Mouse (Mus musculus) thymus, postnatal 25 days (tissue): ENCODE measurements at regions not wholly inside any gene's neighbourhood (a gene's known extent, or its start where the extent isn't known, plus 50 kb on each side); places are given as distances from the start of the nearest gene placed in this dataset.

ENCODE experiments used
- DNase-seq: peaks from one replicate; pipeline ENCODE4 v3.0.0; 2022

DNA sequence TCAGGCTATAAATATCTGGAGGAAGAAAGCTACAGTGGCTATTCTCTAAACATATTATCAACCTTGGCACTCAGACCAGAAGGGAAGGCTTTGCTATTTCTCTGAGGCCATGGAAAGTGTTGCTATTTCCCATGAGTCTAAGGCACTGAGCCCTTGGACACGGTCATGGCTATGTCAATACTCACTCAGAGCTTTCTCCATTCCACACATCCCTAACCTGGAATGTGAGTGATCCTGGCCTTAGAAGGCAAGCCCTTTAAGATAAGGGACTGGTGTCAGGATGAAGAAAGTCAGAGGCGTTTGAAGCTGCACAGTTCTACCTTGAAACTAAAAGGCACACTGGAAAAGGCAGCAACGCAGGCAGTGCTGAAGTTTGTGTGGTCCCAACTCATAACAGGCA lies 478.3 kb downstream of the Rps29 start:
- no peak for DNase-seq

GRCm38 (mm10) chr12:68676096-68676775 lies 482.8 kb downstream of the Rps29 start:
- DNase-seq: no peak

DNA sequence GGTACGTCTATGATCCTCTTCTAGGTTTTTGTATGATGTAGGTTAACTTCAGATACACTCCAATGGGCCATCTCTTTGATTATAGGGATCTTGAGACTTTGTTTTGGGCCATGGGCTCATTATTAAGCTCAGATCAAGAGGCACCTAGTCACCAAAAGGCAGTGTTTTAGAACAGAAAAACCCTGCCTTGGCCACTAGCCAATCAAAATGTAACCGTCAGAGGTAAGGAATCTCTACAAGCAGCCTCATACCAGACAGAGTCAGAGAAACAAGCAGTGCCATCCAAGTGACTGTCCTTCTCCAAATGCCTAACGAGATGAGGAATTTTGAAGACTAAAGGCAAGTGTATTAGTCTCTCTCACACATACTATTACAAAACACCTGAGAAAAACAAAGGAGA lies 487.0 kb downstream of the Rps29 start:
- DNase-seq: no peak

GRCm38 (mm10) chr12:68645901-68646585 lies 512.9 kb downstream of the Rps29 start:
- DNase-seq: no peak

- DNase-seq: no peak
Measured at GRCm38 (mm10) chr12:68643671-68644070, 515.3 kb downstream of the Rps29 start.

- no peak for DNase-seq
Measured at GRCm38 (mm10) chr12:68632441-68632840, 526.5 kb downstream of the Rps29 start.

GRCm38 (mm10) chr12:68618337-68618736 lies 540.6 kb downstream of the Rps29 start:
- DNase-seq: no peak

DNA sequence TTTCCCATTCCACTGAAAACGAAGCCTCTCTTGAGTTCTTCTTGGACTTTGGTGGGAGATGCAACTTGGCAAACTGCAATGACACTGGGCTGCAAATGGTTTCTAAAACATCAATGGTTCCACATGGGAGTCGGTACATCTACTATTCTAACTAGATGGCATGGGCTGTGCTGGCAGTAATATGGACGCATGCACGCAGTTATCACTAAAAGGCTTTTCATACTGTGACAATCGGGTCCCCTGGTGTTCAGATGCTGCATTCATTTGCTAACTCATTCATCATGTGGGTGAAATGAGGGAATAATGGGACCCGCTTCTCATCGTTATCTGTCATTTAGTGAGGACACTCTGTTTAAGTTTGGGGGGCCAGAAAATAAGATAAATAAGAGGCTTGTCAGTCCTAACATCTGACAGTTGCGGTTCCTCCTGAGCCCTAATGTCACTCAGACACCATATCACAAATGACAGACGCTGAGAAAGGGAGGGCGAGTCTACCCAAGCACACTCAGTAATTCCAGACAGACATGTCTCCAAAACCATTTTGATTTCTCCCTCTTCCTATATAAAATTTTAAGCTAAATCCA lies 553.5 kb downstream of the Rps29 start:
- no peak for DNase-seq

DNA sequence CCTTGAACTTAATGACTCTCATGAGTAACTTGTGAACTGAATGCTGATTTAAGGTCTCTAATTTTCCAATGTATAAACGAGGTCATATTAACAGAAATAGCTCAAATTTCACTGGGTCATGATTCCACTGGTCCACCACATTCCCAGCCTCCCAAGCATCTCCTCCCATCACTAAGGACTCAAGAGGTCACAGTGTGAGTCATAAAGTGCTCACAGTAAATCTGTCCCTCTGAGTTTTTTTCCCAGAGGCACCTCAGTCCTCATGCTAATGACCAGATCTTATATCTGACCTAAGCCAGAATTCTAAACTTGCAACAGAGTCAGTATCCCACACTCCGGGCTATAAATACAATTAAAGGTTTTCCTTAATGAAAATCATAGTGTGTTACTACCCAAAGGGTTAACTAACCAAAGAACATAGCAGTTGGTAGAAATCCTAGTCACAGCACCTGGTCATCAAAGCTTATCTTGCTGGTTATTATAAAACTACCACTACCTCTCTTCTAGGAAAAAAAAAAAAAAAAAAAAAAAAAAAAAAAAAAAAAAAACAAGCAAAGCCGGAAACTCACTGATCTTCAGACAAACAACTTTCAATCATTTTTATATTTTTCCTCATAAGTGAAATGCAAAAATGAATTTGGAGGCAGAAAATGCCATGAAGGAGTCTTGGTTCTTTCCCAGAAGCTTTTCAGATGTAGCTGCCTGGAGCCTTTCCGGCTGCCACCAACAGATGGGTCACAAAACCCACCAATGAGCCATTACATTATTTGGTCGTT lies 554.3 kb downstream of the Rps29 start:
- DNase-seq: no peak

GRCm38 (mm10) chr12:68602682-68603081 lies 556.3 kb downstream of the Rps29 start:
- no peak for DNase-seq

DNA sequence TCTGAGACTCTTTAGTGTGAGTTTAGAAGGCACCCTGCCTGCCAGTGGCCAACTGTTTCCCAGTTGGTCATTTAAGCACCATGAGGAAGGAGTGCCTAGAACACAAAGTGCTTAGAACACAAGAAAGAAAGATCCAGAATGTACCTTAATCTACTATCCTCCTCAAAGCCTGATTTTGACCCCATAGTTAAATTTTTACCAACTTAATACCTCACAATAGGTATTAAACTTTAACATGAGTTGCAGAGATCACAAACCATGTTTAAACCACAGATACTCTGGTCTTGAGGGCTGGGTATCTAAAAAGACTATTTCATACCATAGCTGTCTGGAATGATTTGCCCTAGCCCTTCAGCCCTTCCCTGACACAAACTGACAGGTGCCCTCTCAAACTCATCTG lies 557.6 kb downstream of the Rps29 start:
- no peak for DNase-seq

DNA sequence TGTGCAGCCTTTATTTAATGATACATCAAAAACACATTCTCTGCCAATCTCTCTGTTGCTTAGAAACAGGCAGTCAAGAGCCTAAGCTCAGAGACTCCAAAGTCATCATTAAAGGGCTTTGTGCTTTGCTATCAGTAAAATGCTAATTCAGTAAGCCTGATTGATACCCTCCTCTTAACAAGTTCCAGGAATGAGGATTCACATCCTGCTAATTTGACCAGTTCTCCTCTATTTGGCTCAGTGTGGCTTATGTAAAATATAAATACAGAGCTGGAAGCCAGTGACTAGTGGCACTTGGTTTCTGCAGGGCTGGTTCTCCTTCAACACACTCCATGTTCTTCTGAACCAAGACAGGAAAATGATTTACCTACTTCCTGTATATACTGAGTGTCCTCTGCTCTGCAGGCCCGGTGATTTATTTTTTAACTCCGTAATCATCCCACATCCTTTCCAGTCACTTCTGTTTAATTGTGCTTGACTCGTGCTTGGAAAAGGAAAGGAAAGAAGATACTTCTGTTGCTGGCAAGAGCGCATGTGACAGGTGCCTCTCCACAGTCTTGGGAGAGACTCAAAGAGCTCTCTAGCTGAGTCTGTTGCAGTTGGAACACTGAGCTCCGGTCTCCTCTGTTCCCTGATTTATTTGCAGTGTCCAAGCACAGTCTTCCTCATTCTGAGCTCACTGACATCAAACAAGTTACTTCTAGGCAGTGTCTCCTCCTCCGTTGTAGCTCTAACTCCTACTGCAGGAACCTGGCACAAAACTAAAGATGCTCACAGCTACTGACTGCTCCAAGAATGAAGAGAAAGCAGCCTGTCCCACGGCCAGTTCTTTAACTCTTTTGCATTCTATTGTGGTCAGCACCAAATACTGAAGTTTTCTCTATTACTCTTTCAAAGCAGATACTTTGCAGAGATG lies 559.0 kb downstream of the Rps29 start:
- no peak for DNase-seq

DNA sequence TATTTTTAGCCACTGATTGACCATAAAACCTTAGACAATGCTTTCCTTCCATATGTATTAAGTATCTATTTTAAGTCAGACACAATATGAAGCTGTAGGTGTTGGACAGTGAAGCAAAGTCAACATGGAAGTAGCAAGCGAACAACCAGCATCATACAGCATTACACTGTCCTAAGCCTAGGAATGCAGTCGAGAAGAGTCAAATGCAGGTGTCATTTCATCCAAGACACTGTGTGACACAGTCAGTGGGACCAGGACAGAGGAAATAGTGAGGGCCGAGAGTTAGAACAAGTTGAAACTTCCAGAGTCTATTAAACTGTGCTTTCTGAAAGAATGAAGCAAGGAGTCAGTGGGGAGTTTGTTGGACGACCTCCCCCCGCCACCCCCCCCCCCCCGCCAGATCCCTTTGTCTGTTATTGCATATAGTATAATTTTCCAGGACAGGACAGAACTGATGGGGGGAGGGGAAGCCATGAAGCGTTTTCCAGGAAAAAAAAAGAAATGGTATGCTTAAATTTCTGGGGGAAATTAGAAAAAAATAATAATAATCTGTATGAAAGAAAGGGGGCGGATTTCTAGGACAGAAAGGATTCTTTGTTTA lies 559.9 kb downstream of the Rps29 start:
- DNase-seq: no peak

DNA sequence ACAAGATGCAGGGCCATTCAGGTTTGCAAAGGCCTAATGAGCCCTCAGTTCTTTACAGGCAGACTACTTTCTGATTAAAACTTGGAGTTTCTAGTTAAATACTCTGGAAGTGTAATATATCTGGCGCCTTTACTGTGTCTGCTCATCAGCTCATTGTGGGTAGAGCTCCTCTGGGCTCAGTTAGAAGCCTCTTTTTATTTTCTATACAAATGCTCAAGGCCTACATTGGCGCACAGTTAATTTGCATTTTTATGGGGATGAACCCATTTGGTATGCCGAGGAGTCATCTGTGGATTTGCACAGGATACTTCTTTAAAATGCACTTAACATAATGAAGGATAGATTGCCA lies 573.5 kb downstream of the Rps29 start:
- no peak for DNase-seq

GRCm38 (mm10) chr12:68584786-68585523 lies 574.0 kb downstream of the Rps29 start:
- DNase-seq: no peak

GRCm38 (mm10) chr12:68579909-68580308 lies 579.1 kb downstream of the Rps29 start:
- DNase-seq: no peak

DNA sequence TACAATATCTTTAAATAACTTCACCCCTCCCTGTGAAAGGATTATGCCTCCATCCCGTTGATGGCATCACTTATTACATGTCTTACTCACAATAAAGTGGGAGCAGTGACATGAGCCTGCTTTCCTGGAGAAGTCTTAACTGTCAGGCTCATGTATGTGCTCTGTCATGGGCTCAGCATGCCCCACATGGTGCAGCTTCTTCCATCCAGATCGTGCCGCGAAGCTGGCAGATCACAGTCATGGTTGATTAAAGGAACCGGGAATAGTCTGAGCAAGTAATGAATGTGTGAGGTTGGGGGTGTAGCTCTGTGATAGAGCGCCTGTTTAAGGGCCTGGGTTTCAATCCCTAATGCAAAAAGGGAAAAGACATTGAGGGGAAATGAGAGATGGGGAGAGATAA lies 581.5 kb downstream of the Rps29 start:
- DNase-seq: no peak

DNA sequence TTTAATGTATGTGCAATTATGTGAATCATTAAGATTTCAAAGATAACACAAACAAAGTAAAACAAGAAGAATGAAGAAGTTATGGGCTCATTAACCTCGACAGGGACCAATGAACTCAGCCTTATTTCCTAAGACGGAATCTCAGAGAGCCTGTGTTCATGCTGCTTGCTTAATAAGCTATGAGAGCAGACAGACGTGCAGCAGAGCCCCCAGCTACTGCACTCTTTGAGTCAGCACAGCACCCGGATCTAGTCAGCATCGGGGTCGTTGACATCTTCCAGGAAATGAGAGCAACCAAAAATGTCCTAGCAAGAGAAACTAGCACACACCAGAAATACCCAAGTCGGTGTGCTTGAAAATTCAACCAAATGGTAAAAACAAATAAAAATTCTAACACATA lies 582.1 kb downstream of the Rps29 start:
- no peak for DNase-seq

- no peak for DNase-seq
Measured at GRCm38 (mm10) chr12:68554943-68555627, 603.9 kb downstream of the Rps29 start.

- no peak for DNase-seq
Measured at GRCm38 (mm10) chr12:68554292-68554691, 604.7 kb downstream of the Rps29 start.

DNA sequence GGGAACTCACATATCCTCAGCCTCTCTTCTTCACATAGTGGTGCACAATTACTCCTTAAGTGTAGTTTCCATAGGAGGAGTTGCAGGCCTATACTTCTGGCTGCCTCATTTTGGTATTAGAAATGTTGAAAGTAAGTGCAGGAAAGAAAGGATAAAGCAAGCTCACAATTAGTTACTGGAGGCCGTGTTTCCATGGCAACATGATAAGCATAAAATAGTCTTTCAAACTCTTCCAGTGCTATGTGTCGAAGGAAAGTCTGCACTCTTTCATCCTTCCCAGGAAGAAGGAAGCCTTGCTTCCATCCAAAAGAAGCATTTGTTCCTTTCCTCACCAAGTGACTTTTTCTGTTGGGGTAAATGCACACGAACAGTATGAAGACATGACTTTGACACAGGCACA lies 617.2 kb downstream of the Rps29 start:
- DNase-seq: no peak
